Mouse (Mus musculus) layer of hippocampus, postnatal 10 days (tissue): ENCODE measurements around the gene Carf. TPM values are rescaled to one million over a fixed set of nuclear protein-coding genes. Genes with fewer than 3 reads are reported as not detected.

Experiments
- DNase-seq, 2 experiments: peaks; one replicate each; pipeline ENCODE4 v3.0.0; 2021; ENCODE audit warnings: low spot score in 2 of 2
- total RNA-seq, 2 experiments: library from RNA; stranded (reverse); gene quantifications; 2 replicates each; pipeline ENCODE4 v1.2.3; 2021

Carf gene
- total RNA-seq, 2 experiments from 2014 or later: 23.8 to 25.7 TPM

- no peak for DNase-seq
Measured at GRCm38 (mm10) chr1:60179376-60179775, 81.3 kb downstream of the Carf start.

- peak; percentile 96 to 98 for DNase-seq
Measured at GRCm38 (mm10) chr1:60179932-60180783, 82.1 kb downstream of the Carf start, which contains the start of gene Nbeal1. TSS of gene Nbeal1 (plus strand) at chr1:60180599.

- no peak for DNase-seq
Measured at GRCm38 (mm10) chr1:60180784-60181221, 82.8 kb downstream of the Carf start.

- no peak for DNase-seq
Measured at GRCm38 (mm10) chr1:60188454-60188853, 90.4 kb downstream of the Carf start.

GRCm38 (mm10) chr1:60196813-60197212 is 98.8 kb downstream of the Carf start:
- no peak for DNase-seq

GRCm38 (mm10) chr1:60199006-60199405 is 101.0 kb downstream of the Carf start:
- DNase-seq: no peak

Other genes with a start within 250 kb of the Carf start
- gene Fam117b, start 185.2 kb upstream of the Carf start, total RNA-seq: 10 to 100 TPM; 52.3 to 59.0 TPM
- 10 to 100 TPM; 41.3 to 43.4 TPM for gene Ica1l, start 55.1 kb upstream of the Carf start, total RNA-seq
- 10 to 100 TPM; 31.2 to 33.3 TPM for gene Wdr12, start 398 bp downstream of the Carf start, total RNA-seq
- gene Nbeal1, start 82.4 kb downstream of the Carf start, total RNA-seq: 10 to 100 TPM; 20.4 to 24.3 TPM
- 10 to 100 TPM; 12.0 to 13.9 TPM for gene Cyp20a1, start 245.1 kb downstream of the Carf start, total RNA-seq